Mouse (Mus musculus): ENCODE measurements around the gene Fam228a.
A peak's percentile ranks its signal among the peaks of the same experiment; 100 is the strongest.
"Not testable (repeated sequence)": the region's sequence is repeated elsewhere in the genome, so short reads cannot be mapped to it uniquely, and the experiment has no call there.

Gene Fam228a

GRCm38 (mm10) chr12:4717417-4717816 lies 20.8 kb downstream of the Fam228a start:
- peak; percentile 72 for DNase-seq (ENCODE audit: low read depth)

DNA sequence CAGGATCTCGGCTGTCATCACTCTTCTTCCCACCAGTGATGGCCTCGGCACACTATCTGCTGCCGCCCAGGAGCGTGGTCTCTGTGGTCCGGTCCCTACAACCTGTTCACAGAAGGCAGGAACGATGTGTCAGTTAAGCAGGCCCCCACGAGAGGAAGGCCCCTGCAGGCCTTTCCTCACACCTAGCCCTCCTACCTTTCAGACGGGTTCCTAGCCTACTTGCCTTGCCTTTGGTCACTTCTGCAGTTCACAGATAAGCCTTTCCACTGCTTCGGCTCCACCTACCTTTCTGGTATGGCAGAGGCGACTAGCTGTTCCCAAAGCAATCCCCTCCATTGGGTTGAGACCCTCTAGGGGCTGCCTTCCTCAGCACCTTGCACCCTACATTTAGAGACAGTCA lies 22.6 kb downstream of the Fam228a start:
- no peak for DNase-seq (ENCODE audit: low read depth)

- no peak for DNase-seq (ENCODE audit: low read depth)
Measured at GRCm38 (mm10) chr12:4713361-4713760, 24.9 kb downstream of the Fam228a start.

DNA sequence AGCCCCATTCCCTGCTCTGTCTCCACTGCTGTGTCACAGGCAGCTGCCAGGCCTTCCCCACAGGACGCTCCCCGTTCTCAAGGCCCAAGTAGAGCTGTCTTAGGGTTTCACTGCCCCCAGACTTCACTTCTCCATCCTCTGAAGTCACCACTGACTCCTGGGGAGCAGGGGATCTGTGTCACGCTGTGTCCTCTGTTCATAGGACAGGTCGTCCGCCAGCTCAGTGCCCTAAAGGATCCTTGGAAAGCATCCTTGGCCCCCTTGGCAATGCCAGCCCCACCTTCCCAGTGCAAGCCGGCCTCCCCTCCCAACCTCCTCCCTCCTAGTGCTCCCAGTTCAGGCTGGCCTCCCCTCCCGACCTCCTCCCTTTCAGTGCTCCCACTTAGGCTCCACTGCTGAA lies 28.3 kb downstream of the Fam228a start:
- DNase-seq (ENCODE audit: low read depth): no peak

- DNase-seq (ENCODE audit: low read depth): no peak
Measured at GRCm38 (mm10) chr12:4708881-4709604, 29.2 kb downstream of the Fam228a start.

GRCm38 (mm10) chr12:4708296-4708695 lies 29.9 kb downstream of the Fam228a start:
- no peak for DNase-seq (ENCODE audit: low read depth)

- no peak for DNase-seq (ENCODE audit: low read depth)
Measured at GRCm38 (mm10) chr12:4707488-4708017, 30.7 kb downstream of the Fam228a start.

- no peak for DNase-seq (ENCODE audit: low read depth)
Measured at GRCm38 (mm10) chr12:4706901-4707300, 31.3 kb downstream of the Fam228a start.

- no peak for DNase-seq (ENCODE audit: low read depth)
Measured at GRCm38 (mm10) chr12:4706175-4706574, 32.1 kb downstream of the Fam228a start.

GRCm38 (mm10) chr12:4705626-4706025 lies 32.6 kb downstream of the Fam228a start:
- not testable (repeated sequence) for DNase-seq (ENCODE audit: low read depth)

DNA sequence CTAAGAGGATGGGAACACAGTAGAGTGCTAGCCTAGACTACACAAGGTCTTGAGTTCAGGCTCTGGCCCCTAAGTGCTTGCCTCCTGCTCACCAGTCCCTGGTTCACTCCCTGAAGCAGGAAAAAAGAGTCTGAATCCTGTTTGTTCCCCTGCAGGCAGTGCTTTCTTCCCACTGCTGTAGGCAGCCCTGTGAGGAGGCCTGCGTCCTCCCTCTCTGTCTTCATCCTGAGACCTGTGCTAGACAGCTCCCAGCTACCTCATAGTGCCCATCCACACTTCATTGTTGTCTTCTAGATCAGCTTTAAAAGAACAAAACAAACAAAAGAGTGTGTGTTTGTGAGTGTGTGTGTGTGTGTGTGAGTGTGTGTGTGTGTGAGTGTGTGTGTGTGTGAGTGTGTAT lies 43.7 kb downstream of the Fam228a start:
- DNase-seq (ENCODE audit: low read depth): no peak

- no peak for DNase-seq (ENCODE audit: low read depth)
Measured at GRCm38 (mm10) chr12:4691193-4691592, 47.0 kb downstream of the Fam228a start.

DNA sequence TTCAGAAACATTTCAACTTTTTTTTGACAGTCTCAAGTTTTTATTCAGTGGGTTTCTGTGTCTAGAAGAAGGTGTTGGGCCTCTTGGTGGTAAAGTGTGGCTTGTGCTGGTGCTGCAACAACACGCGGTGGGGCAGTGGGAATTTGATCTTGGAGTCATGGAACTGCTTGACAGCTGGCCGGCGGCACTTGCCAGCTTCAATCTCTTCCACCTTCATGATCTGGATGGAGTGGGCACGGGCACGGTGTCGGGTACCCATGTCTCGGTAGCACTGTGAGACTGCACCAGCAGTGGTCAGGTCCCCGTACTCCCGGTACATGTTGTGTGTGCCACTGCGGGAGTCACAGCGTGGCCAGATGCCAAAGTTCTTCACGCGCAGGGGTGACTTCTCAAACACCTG lies 48.9 kb downstream of the Fam228a start:
- no peak for DNase-seq (ENCODE audit: low read depth)

DNA sequence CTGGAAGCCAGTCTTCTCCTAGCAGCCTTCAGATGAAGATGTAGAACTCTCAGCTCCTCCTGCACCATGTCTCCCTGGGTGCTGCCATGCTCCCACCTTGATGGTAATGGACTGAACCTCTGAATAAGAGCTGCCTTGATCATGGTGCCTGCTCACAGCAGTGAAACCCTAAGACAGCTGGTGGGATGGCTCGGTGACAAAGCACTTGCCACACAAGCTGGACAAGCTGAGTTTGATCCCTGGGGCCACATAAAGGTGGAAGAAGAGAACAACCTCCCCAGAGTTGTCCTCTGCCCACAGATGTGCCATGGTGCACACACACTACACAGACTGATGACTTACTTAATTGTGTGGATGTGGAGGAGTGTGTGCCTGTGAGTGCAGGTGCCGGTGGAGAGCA lies 49.8 kb downstream of the Fam228a start:
- no peak for DNase-seq (ENCODE audit: low read depth)

DNA sequence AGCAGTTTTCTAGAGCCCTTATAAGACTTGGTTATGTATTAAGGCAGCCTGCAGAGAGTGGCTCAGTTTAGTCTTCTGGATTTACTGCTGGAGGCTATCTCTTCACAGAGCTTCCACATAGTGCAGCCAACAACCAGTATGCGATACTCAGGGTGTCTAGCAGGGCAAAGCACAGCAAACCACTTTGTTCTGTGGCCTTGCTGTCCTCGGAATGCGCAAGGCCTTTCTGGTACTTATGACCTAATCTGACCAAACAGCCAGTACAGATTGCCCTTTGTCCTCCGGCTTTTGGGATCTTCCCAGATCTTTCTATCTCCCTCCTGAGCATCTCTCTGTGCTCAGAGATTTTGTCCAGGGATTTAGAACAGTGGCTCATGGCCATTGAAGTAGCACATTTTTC lies 52.8 kb downstream of the Fam228a start:
- no peak for DNase-seq (ENCODE audit: low read depth)

DNA sequence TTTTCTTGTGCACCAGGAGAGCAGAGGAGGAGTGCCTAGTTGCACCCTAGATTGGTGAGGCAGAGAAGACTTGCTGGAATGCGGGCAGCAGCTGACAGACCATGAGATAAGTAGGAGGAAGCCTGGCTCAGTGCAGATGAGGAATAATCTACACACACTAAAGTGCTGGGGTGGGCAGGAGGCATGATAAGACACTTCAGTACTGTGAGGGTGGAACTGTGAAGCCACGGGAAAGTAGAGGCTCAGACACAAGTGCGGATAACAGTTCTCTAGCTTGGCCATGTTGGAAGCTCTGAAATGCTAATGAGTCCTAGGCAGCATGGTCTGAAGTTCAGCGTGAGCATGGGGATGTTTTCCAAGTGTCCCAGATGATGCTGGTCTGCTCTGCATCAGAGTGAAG lies 58.3 kb downstream of the Fam228a start:
- peak; percentile 71 for DNase-seq (ENCODE audit: low read depth)

DNA sequence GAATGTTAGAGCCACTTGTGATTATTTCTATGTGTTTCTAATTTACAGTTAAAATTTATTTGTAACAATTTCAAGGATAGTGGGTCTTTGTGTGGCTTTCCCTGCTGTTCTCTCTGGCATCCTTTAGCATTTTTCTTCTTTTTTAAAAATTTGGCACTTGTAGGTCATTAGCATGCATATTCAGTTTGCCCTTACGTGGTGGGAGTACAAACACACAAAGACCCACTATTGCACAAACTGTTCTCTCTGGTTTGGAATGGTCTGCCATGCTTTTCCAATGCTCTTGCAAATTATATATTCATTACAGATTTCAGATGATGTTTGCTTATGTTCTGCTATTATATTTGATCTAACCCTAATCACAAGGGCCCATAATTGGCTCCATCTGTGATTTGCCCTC lies 61.9 kb downstream of the Fam228a start:
- DNase-seq (ENCODE audit: low read depth): no peak

- no peak for DNase-seq (ENCODE audit: low read depth)
Measured at GRCm38 (mm10) chr12:4665675-4666037, 72.6 kb downstream of the Fam228a start.

DNA sequence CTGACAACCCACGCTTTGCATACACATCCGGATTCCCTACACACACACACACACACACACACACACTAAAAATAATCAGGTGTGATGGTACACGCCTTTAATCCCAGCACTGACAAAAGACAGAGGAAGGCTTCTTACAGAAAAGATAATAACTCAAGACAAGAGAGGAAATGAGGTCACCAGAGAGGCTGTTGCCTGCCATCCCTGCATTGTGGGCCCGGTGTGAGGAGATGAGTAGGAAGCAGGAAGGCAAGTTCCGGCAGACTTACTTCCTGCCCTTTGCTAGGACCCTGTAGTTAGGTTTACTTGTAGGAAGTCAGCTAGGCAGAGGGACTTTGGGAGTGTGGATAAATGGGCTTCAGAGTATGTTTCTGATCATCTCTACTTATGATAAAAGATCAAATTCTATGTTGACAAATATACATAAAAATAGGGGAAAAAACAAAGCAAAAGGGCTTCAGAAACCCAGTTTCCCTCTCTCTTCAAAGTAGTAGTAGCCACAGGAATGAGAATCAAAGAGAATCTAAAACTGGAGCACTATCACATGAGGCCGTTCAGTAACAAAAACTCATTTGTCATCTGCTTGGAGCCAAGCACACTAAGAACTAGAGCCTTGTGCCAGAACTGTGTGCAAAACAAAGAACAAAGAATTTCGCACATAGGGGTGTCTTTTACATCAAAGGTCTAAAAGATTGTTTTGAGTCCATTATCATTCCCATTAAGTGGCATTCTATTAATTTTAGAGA lies 73.1 kb downstream of the Fam228a start:
- no peak for DNase-seq (ENCODE audit: low read depth)
